Mouse (Mus musculus) erythroblast, embryonic 14.5 days (primary cell): Measurements from ENCODE around the gene Dzank1. TPM values are rescaled to one million over a fixed set of nuclear protein-coding genes. Genes with fewer than 3 reads are reported as not detected.

Source experiments
- H3K27me3 ChIP-seq: 2 replicates; pipeline ENCODE4 v1.6.1; 2012; ENCODE audit warnings: inconsistent platforms; ENCODE audit not compliant: control insufficient read depth
- H3K36me3 ChIP-seq: 2 replicates; pipeline ENCODE4 v1.6.1; 2012; ENCODE audit warnings: mild to moderate bottlenecking, inconsistent platforms; ENCODE audit not compliant: control insufficient read depth
- H3K4me1 ChIP-seq: 2 replicates; pipeline ENCODE4 v1.6.1; 2012; ENCODE audit warnings: inconsistent platforms; ENCODE audit not compliant: control insufficient read depth
- H3K4me3 ChIP-seq: replicated peaks from 2 replicates; pipeline ENCODE3; 2012; ENCODE audit warnings: moderate library complexity, mild to moderate bottlenecking, inconsistent platforms
- H3K9me3 ChIP-seq: 2 replicates; pipeline ENCODE4 v1.6.1; 2012; ENCODE audit warnings: low read length, inconsistent platforms, mixed read lengths; ENCODE audit not compliant: control insufficient read depth
- GATA1 ChIP-seq: IDR thresholded peaks from 2 replicates; pipeline ENCODE4 v1.6.1; 2012; ENCODE audit warnings: low read length, inconsistent platforms, mixed read lengths
- TAL1 ChIP-seq: IDR thresholded peaks from 3 replicates; pipeline ENCODE4 v1.6.1; 2012; ENCODE audit warnings: low read length, inconsistent platforms, mixed read lengths
- polyA plus RNA-seq: library from polyadenylated mRNA; stranded (reverse); fragments of >175 nt; gene quantifications from 2 replicates; pipeline ENCODE4 v1.2.3, GENCODE M21; 2012

The Dzank1 gene
- polyA plus RNA-seq, 1 experiment, result not detected

DNA sequence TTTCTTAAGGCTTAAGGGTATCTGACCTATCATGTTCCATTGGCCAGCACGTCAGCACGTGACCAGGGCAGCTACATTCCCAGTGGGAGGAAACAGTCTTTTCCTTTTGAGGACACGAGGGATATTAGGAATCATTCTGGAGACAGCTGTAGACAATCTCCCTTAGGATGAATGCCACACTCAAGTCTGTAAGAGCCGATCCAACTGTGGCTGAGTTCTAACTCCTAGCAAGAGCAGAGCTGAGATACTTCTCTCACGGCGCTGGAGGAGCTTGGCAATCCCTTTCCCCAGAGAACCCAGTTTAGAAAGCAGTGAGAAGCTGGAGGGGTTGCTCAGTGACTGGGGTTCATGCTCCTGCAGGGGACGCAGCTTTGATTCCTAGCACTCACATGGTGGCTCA lies 41.8 kb downstream of the Dzank1 start:
- no peak for TF ChIP-seq GATA1
- TF ChIP-seq TAL1, result no peak
- Histone ChIP-seq H3K9me3 (0 out of 2 replicates have a peak, but pooled peaks cover 3% of the 10 kb centered on the region), H3K27me3 (no peaks in the 10 kb centered on the region), H3K4me3 (no peak overlapping the region), H3K36me3 (no peaks in the 10 kb centered on the region), H3K4me1 (no peaks in the 10 kb centered on the region)

DNA sequence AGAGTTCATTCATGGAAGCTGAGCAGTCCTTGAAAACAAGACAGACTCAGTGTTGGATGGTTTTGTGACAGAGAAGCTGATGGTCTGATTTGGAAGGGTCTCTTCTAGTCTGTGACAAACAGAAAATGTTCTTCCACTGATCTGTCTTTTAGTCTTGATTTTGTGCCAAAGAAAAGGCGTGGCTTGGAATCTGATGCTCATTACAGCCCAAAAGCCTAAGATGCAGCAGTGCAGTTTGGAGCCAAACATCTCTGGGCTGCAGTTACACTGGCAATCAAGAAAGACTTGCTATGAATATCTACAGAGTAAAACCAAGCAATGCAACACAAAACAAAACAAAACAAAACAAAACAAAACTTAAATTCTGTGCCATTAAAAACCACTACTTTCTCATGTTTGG lies 43.1 kb downstream of the Dzank1 start:
- no peaks in the 10 kb centered on the region for H3K4me1 ChIP-seq
- 0 out of 2 replicates have a peak, but pooled peaks cover 3% of the 10 kb centered on the region for H3K9me3 ChIP-seq
- no peaks in the 10 kb centered on the region for H3K27me3 ChIP-seq
- H3K36me3 ChIP-seq, result no peaks in the 10 kb centered on the region
- H3K4me3 ChIP-seq, result no peak overlapping the region
- no peak for TF ChIP-seq TAL1
- TF ChIP-seq GATA1, result no peak

DNA sequence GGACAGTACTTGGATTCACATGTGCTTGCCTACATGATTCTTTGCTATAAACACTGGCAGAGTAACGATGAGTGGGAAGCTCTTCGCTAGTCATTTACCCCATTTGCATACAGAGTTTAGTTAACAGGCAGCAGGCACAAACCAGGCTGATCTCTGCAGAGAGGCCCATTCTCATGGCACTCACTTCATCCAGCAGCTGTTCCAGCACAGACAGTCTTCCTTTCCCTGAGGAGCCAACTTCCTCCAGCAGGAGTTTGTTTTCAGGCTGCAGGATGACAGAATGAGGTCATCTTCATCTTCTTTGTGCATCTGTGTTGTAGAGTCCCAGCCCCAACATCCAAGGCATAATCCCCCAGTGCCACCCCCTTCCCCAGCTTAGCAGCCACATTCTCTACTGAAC lies 47.8 kb downstream of the Dzank1 start:
- H3K4me3 ChIP-seq, result no peak overlapping the region
- H3K9me3 ChIP-seq, result 0 out of 2 replicates have a peak, but pooled peaks cover 3% of the 10 kb centered on the region
- H3K36me3 ChIP-seq, result no peaks in the 10 kb centered on the region
- no peak for TF ChIP-seq TAL1
- no peak for TF ChIP-seq GATA1
- H3K4me1 ChIP-seq, result no peaks in the 10 kb centered on the region
- no peaks in the 10 kb centered on the region for H3K27me3 ChIP-seq

GRCm38 (mm10) chr2:144467203-144467602 lies 60.0 kb downstream of the Dzank1 start:
- Histone ChIP-seq H3K4me1 (no peaks in the 10 kb centered on the region), H3K27me3 (no peaks in the 10 kb centered on the region), H3K36me3 (no peaks in the 10 kb centered on the region), H3K4me3 (no peak overlapping the region), H3K9me3 (no peaks in the 10 kb centered on the region)
- TF ChIP-seq TAL1, result no peak
- no peak for TF ChIP-seq GATA1

GRCm38 (mm10) chr2:144465876-144466575 lies 61.2 kb downstream of the Dzank1 start:
- Histone ChIP-seq H3K4me3 (no peak overlapping the region), H3K27me3 (no peaks in the 10 kb centered on the region), H3K36me3 (no peaks in the 10 kb centered on the region), H3K4me1 (no peaks in the 10 kb centered on the region), H3K9me3 (no peaks in the 10 kb centered on the region)
- TF ChIP-seq TAL1 (no peak), GATA1 (no peak)

- TF ChIP-seq TAL1 (no peak), GATA1 (no peak)
- Histone ChIP-seq H3K27me3 (no peaks in the 10 kb centered on the region), H3K9me3 (no peaks in the 10 kb centered on the region)
Observed at GRCm38 (mm10) chr2:144464799-144465760, 62.1 kb downstream of the Dzank1 start.

GRCm38 (mm10) chr2:144464182-144464581 lies 63.0 kb downstream of the Dzank1 start:
- no peaks in the 10 kb centered on the region for H3K27me3 ChIP-seq
- TF ChIP-seq TAL1, result no peak
- no peak for TF ChIP-seq GATA1
- no peaks in the 10 kb centered on the region for H3K9me3 ChIP-seq
- H3K4me1 ChIP-seq, result peaks cover 3% of the 10 kb centered on the region
- no peak overlapping the region for H3K4me3 ChIP-seq
- H3K36me3 ChIP-seq, result no peaks in the 10 kb centered on the region

More at GRCm38 (mm10) chr2:144464799-144465760, 62.1 kb downstream of the Dzank1 start:
- Histone ChIP-seq H3K4me1 (no peaks in the 10 kb centered on the region), H3K36me3 (no peaks in the 10 kb centered on the region), H3K4me3 (no peak overlapping the region)

DNA sequence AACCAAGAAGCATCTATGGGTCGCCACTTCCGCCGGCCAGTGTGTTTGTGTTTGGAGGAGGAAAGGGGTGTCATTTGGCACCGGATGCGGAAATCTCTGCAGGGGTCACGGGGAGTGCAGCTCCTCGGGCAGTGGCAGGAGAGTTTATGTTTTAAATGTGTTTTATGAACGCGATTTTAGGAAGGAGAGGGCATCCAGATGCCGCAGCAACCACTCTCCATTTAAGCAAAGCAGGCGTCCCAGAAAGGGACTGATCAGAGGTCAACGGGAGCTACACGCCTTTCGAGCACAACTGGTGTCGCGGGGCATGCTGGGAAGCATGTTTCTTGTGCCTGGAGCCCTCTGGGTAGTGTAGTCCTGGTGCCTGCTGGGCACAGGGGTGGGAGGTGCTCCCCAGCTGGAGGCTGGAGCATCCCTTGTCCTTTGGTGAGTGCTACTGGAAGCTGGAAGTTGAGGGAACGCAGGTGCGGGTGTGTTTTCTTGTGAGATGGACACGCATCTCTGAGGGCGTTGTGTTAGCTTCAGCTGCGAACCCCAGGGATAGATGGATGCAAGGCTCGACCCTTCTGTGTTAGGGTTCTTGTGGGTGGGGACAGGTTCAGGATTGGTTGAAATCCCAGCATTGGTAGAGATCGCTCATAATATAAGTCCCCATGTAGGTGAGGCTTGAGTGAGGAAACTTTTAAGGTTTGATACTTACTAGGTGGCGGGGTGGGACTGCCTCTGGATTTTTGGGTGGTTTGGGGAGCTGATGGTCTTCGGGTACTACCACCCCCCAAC lies 68.0 kb downstream of the Dzank1 start:
- Histone ChIP-seq H3K36me3 (no peaks in the 10 kb centered on the region), H3K4me1 (peaks cover 6% of the 10 kb centered on the region), H3K9me3 (no peaks in the 10 kb centered on the region), H3K27me3 (0 out of 2 replicates have a peak, but pooled peaks cover 2% of the 10 kb centered on the region), H3K4me3 (peak overlapping the region; percentile 63)
- no peak for TF ChIP-seq TAL1
- no peak for TF ChIP-seq GATA1

- no peaks in the 10 kb centered on the region for H3K9me3 ChIP-seq
- H3K4me1 ChIP-seq, result peaks cover 6% of the 10 kb centered on the region
- no peak for TF ChIP-seq TAL1
- TF ChIP-seq GATA1, result no peak
- no peak overlapping the region for H3K4me3 ChIP-seq
- H3K27me3 ChIP-seq, result 0 out of 2 replicates have a peak, but pooled peaks cover 2% of the 10 kb centered on the region
- no peaks in the 10 kb centered on the region for H3K36me3 ChIP-seq
Observed at GRCm38 (mm10) chr2:144458355-144458754, 68.9 kb downstream of the Dzank1 start.
